Mouse (Mus musculus) brain, embryonic 14.5 days (tissue): Measurements from ENCODE around the gene Psmc1.

Experiments used
- CTCF ChIP-seq: fragments of 200-500 bp; IDR thresholded peaks from 2 replicates; pipeline ENCODE4 v1.5.1; 2012; ENCODE audit warnings: inconsistent platforms, mild to moderate bottlenecking, moderate library complexity, borderline replicate concordance; ENCODE audit not compliant: insufficient read depth, insufficient read length; ENCODE audit errors: extremely low read depth
- POLR2A ChIP-seq: fragments of 200-500 bp; IDR thresholded peaks from 2 replicates; pipeline ENCODE4 v1.6.1; 2012; ENCODE audit warnings: mild to moderate bottlenecking, inconsistent platforms, borderline replicate concordance; ENCODE audit not compliant: poor library complexity, insufficient read depth, insufficient read length, severe bottlenecking; ENCODE audit errors: extremely low read depth

- no peak for TF ChIP-seq CTCF
- no peak for TF ChIP-seq POLR2A
Measured at GRCm38 (mm10) chr12:100100707-100101030, 9.3 kb upstream of the Psmc1 start.
